Mouse (Mus musculus): Measurements from ENCODE around the gene Itga7.

GRCm38 (mm10) chr10:128919203-128919631 is 14.4 kb upstream of the Itga7 start:
- TF ChIP-seq EP300 (IDR thresholded peaks at IDR 0.05; ENCODE audit: low read depth) (no peak), CTCF (IDR thresholded peaks at IDR 0.05; ENCODE audit: low read depth) (no peak)

Data from heart, postnatal 0 days (tissue).